Mouse (Mus musculus): Measurements from ENCODE around the gene Srrd.

GRCm38 (mm10) chr5:112296404-112297181 is 46.2 kb downstream of the Srrd start:
- TF ChIP-seq MYOG (IDR thresholded peaks at IDR 0.05; ENCODE audit: control insufficient read depth in 1 of 3, insufficient read depth in 1 of 3, insufficient read length in 2 of 3, low read depth in 2 of 3): no peak
- TF ChIP-seq CEBPB (IDR thresholded peaks at IDR 0.05; ENCODE audit: insufficient read depth, poor library complexity, severe bottlenecking): no peak

All from myocyte (in vitro differentiated cells).